Mouse (Mus musculus): Measurements from ENCODE around the gene Lrrc36.

- TF ChIP-seq POLR2A (IDR thresholded peaks at IDR 0.05; ENCODE audit: borderline replicate concordance, extremely low read depth, low read depth, low read length), result no peak
- TF ChIP-seq CTCF (IDR thresholded peaks at IDR 0.05; ENCODE audit: insufficient read depth, low read length), result no peak
Observed at GRCm38 (mm10) chr8:105389096-105389495, 24.3 kb upstream of the Lrrc36 start.

Data from lung, adult 2 months (tissue).